Mouse (Mus musculus) bone marrow macrophage, adult 2 months (primary cell): ENCODE measurements around the gene Snx18.

Experiments used
- CTCF ChIP-seq: IDR thresholded peaks from 2 replicates; pipeline ENCODE4 v1.5.1; 2012; ENCODE audit warnings: low read depth, mild to moderate bottlenecking, low read length, moderate library complexity
- POLR2A ChIP-seq: IDR thresholded peaks from 2 replicates; pipeline ENCODE4 v1.6.1; 2012; ENCODE audit warnings: mild to moderate bottlenecking, low read depth, low read length, borderline replicate concordance

DNA sequence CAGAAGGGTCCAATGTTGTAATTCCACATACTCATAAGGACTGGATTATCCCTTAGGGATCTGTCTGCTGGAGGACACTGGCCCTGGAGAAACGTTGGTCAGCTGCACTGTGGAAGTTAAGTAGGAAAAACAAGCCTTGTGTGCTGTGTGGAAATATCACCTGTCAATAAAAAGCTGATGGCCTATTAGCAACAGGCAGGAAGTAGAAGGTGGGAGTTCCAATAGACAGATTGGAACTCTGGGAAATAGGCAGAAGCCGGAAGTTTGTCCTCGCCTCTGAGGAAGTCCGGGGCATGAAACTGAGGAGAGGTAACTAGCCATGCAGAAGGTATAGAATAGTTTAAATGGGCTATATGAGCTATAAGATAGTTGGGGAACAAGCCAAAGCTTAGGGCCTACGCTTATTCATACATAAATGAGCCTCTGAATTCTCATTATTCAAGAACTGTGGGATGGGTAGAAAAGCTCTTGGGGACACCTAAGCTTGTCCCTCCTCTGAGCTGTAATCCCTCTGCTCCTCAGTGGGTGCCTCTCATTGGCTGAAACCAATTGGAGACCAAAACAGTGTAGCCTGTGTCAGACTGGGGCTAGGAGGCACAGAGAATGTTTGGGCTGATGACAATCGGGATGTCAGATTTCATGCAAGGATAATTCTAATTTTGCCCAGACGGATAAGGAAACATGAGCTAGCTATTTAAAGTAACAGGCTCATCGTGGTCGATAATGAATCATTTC lies 42.4 kb upstream of the Snx18 start:
- TF ChIP-seq CTCF (no peak), POLR2A (no peak)
